Mouse (Mus musculus) cortical plate, adult 2 months (tissue): ENCODE measurements around the gene Ehd4.

Source experiments
- CTCF ChIP-seq: fragments of 200-500 bp; IDR thresholded peaks from 2 replicates; pipeline ENCODE4 v1.5.1; 2011; ENCODE audit warnings: mild to moderate bottlenecking, control low read depth, low read length; ENCODE audit not compliant: insufficient read depth; ENCODE audit errors: extremely low read depth
- POLR2A ChIP-seq: fragments of 200-500 bp; IDR thresholded peaks from 2 replicates; pipeline ENCODE4 v1.6.1; 2011; ENCODE audit warnings: mild to moderate bottlenecking, low read length, control low read depth; ENCODE audit not compliant: insufficient read depth; ENCODE audit errors: extremely low read depth

GRCm38 (mm10) chr2:120106397-120106973, 47.9 kb downstream of the Ehd4 start:
- TF ChIP-seq CTCF (no peak), POLR2A (no peak)
